Mouse (Mus musculus): ENCODE measurements at regions not wholly inside any gene's neighbourhood (a gene's known extent, or its start where the extent isn't known, plus 50 kb on each side); places are given as distances from the start of the nearest gene placed in this dataset.

GRCm38 (mm10) chr2:50908762-50909161 lies 240.1 kb downstream of the Rnd3 start:
- no peak for TF ChIP-seq CTCF (IDR thresholded peaks at IDR 0.05; ENCODE audit: low read depth)
- TF ChIP-seq EP300 (optimal IDR thresholded peaks at IDR 0.05): no peak
